Mouse (Mus musculus) forebrain, embryonic 14.5 days (tissue): ENCODE measurements around the gene Dnaaf5. TPM values are rescaled to one million over a fixed set of nuclear protein-coding genes. Genes with fewer than 3 reads are reported as not detected.

Experiments used
- ATAC-seq: fragments of 200-750 bp; cut with Nextera tagmentation; 2 replicates; pipeline ENCODE4 v1.8.0; 2017; ENCODE audit warnings: mild to moderate bottlenecking, moderate library complexity
- DNase-seq: peaks from one replicate; pipeline ENCODE4 v3.0.0-alpha.2; 2015; ENCODE audit warnings: low spot score
- H3K27ac ChIP-seq: fragments of 300-500 bp; sonication (generic); 2 replicates; pipeline ENCODE4 v1.5.1; 2014; ENCODE audit warnings: low read depth, mild to moderate bottlenecking, control low read depth, low read length, moderate library complexity
- H3K27me3 ChIP-seq: fragments of 300-500 bp; sonication (generic); replicated peaks from 2 replicates; pipeline ENCODE4 v1.6.1; 2014; ENCODE audit warnings: low read length, control low read depth, mixed read lengths; ENCODE audit not compliant: control insufficient read depth, insufficient read depth
- H3K36me3 ChIP-seq: fragments of 300-500 bp; sonication (generic); 2 replicates; pipeline ENCODE4 v1.6.1; 2014; ENCODE audit warnings: low read length, control low read depth; ENCODE audit not compliant: control insufficient read depth, insufficient read depth
- H3K4me1 ChIP-seq: fragments of 300-500 bp; sonication (generic); 2 replicates; pipeline ENCODE4 v1.6.1; 2014; ENCODE audit warnings: antibody characterized with exemption, low read length, control low read depth; ENCODE audit not compliant: control insufficient read depth, insufficient read depth
- H3K4me2 ChIP-seq: fragments of 300-500 bp; sonication (generic); 2 replicates; pipeline ENCODE4 v1.6.1; 2014; ENCODE audit warnings: mild to moderate bottlenecking, control low read depth, low read length
- H3K4me3 ChIP-seq: fragments of 300-500 bp; sonication (generic); 2 replicates; pipeline ENCODE4 v1.5.1; 2014; ENCODE audit warnings: low read depth, low read length, control low read depth
- H3K9ac ChIP-seq: fragments of 300-500 bp; sonication (generic); 2 replicates; pipeline ENCODE4 v1.6.1; 2014; ENCODE audit warnings: mild to moderate bottlenecking, low read length, control low read depth, moderate library complexity
- H3K9me3 ChIP-seq: fragments of 300-500 bp; sonication (generic); replicated peaks from 2 replicates; pipeline ENCODE4 v1.6.1; 2016; ENCODE audit warnings: low read length, control low read depth, mixed read lengths; ENCODE audit not compliant: control insufficient read depth
- WGBS: fragments of 180-500 bp; shearing (Covaris S2); extraction: QIAGEN DNeasy Blood & Tissue Kit; methylation state at CpG from one replicate; pipeline ENCODE4 v1.1.7; 2014; 5-methylcytosine and 5-hydroxymethylcytosine counted together
- polyA plus RNA-seq: library from polyadenylated mRNA; unstranded; fragments of >200 nt; fragmentation: Nextera tagmentation; extraction: Ambion mirVana; gene quantifications from 2 replicates; pipeline ENCODE4 v1.2.1, GENCODE M21; 2014

Gene Dnaaf5
- polyA plus RNA-seq, 1 experiment from 2014 or later = 2.5 TPM

GRCm38 (mm10) chr5:139220610-139221009, 70.6 kb downstream of the Dnaaf5 start:
- Histone ChIP-seq H3K4me1 (no peaks in the 10 kb centered on the region), H3K36me3 (peaks cover 69% of the 10 kb centered on the region), H3K9ac (no peak overlapping the region), H3K4me2 (no peak overlapping the region), H3K27me3 (no peaks in the 10 kb centered on the region), H3K4me3 (no peak overlapping the region), H3K27ac (no peak overlapping the region), H3K9me3 (no peaks in the 10 kb centered on the region)
- no peak for DNase-seq
- 96% methylated on average over 4 of the region's 4 CpGs for WGBS
- no peak for ATAC-seq

- peaks cover 78% of the 10 kb centered on the region for H3K36me3 ChIP-seq
- WGBS = 93% methylated on average over 10 of the region's 10 CpGs
- H3K9ac ChIP-seq = no peak overlapping the region
- H3K4me2 ChIP-seq = no peak overlapping the region
- DNase-seq (no peak), ATAC-seq (no peak)
- H3K4me3 ChIP-seq = no peak overlapping the region
- H3K9me3 ChIP-seq = no peaks in the 10 kb centered on the region
- H3K27ac ChIP-seq = no peak overlapping the region
- H3K27me3 ChIP-seq = no peaks in the 10 kb centered on the region
- H3K4me1 ChIP-seq = no peaks in the 10 kb centered on the region
Observed at GRCm38 (mm10) chr5:139223331-139223730, 73.3 kb downstream of the Dnaaf5 start.

GRCm38 (mm10) chr5:139227236-139227635, 77.2 kb downstream of the Dnaaf5 start:
- H3K4me2 ChIP-seq = no peak overlapping the region
- no peak overlapping the region for H3K4me3 ChIP-seq
- DNase-seq = no peak
- WGBS = 96% methylated on average over 4 of the region's 4 CpGs
- H3K27ac ChIP-seq = no peak overlapping the region
- no peak for ATAC-seq
- no peak overlapping the region for H3K9ac ChIP-seq
- peaks cover 93% of the 10 kb centered on the region for H3K36me3 ChIP-seq
- H3K4me1 ChIP-seq = no peaks in the 10 kb centered on the region
- H3K27me3 ChIP-seq = no peaks in the 10 kb centered on the region
- no peaks in the 10 kb centered on the region for H3K9me3 ChIP-seq

- no peaks in the 10 kb centered on the region for H3K4me1 ChIP-seq
- H3K27ac ChIP-seq = no peak overlapping the region
- no peak for ATAC-seq
- H3K9ac ChIP-seq = no peak overlapping the region
- H3K4me3 ChIP-seq = no peak overlapping the region
- DNase-seq = no peak
- no peaks in the 10 kb centered on the region for H3K9me3 ChIP-seq
- H3K36me3 ChIP-seq = peaks cover 92% of the 10 kb centered on the region
- no peak overlapping the region for H3K4me2 ChIP-seq
- H3K27me3 ChIP-seq = no peaks in the 10 kb centered on the region
- WGBS = 92% methylated on average over 2 of the region's 2 CpGs
Observed at GRCm38 (mm10) chr5:139227645-139228044, 77.6 kb downstream of the Dnaaf5 start.

- DNase-seq (no peak), ATAC-seq (no peak)
- no peaks in the 10 kb centered on the region for H3K27me3 ChIP-seq
- H3K9ac ChIP-seq = no peak overlapping the region
- peaks cover 94% of the 10 kb centered on the region for H3K36me3 ChIP-seq
- WGBS = 95% methylated on average over 3 of the region's 3 CpGs
- H3K27ac ChIP-seq = no peak overlapping the region
- no peaks in the 10 kb centered on the region for H3K9me3 ChIP-seq
- H3K4me1 ChIP-seq = no peaks in the 10 kb centered on the region
- no peak overlapping the region for H3K4me3 ChIP-seq
- H3K4me2 ChIP-seq = no peak overlapping the region
Observed at GRCm38 (mm10) chr5:139228318-139228717, 78.3 kb downstream of the Dnaaf5 start.

GRCm38 (mm10) chr5:139229716-139230115, 79.7 kb downstream of the Dnaaf5 start:
- H3K4me1 ChIP-seq = no peaks in the 10 kb centered on the region
- no peaks in the 10 kb centered on the region for H3K9me3 ChIP-seq
- H3K27ac ChIP-seq = no peak overlapping the region
- 90% methylated on average over 3 of the region's 3 CpGs for WGBS
- DNase-seq = no peak
- H3K27me3 ChIP-seq = no peaks in the 10 kb centered on the region
- no peak overlapping the region for H3K4me3 ChIP-seq
- no peak for ATAC-seq
- H3K9ac ChIP-seq = no peak overlapping the region
- peaks cover 94% of the 10 kb centered on the region for H3K36me3 ChIP-seq
- no peak overlapping the region for H3K4me2 ChIP-seq

- no peak overlapping the region for H3K4me3 ChIP-seq
- no peaks in the 10 kb centered on the region for H3K27me3 ChIP-seq
- H3K4me1 ChIP-seq = no peaks in the 10 kb centered on the region
- DNase-seq = no peak
- ATAC-seq = no peak
- no peaks in the 10 kb centered on the region for H3K9me3 ChIP-seq
- no peak overlapping the region for H3K4me2 ChIP-seq
- 76% methylated on average over 3 of the region's 3 CpGs for WGBS
- no peak overlapping the region for H3K9ac ChIP-seq
- H3K27ac ChIP-seq = no peak overlapping the region
- H3K36me3 ChIP-seq = peaks cover 96% of the 10 kb centered on the region
Observed at GRCm38 (mm10) chr5:139232083-139232482, 82.1 kb downstream of the Dnaaf5 start.

GRCm38 (mm10) chr5:139234423-139234822, 84.4 kb downstream of the Dnaaf5 start:
- Histone ChIP-seq H3K27me3 (no peaks in the 10 kb centered on the region), H3K4me2 (no peak overlapping the region), H3K27ac (no peak overlapping the region), H3K4me3 (no peak overlapping the region), H3K9me3 (no peaks in the 10 kb centered on the region), H3K4me1 (no peaks in the 10 kb centered on the region), H3K36me3 (peaks cover 96% of the 10 kb centered on the region), H3K9ac (no peak overlapping the region)
- DNase-seq = no peak
- 94% methylated on average over 4 of the region's 4 CpGs for WGBS
- ATAC-seq = no peak
